Mouse (Mus musculus) bone marrow macrophage, adult 2 months (primary cell): ENCODE measurements at regions not wholly inside any gene's neighbourhood (a gene's known extent, or its start where the extent isn't known, plus 50 kb on each side); places are given as distances from the start of the nearest gene placed in this dataset.

Experiments used
- H3K27ac ChIP-seq: 2 replicates; pipeline ENCODE4 v1.5.1; 2012; ENCODE audit warnings: low read depth, low read length; ENCODE audit not compliant: insufficient read depth
- H3K4me1 ChIP-seq: 2 replicates; pipeline ENCODE4 v1.6.1; 2012; ENCODE audit warnings: low read length; ENCODE audit not compliant: control insufficient read depth, insufficient read depth
- H3K4me3 ChIP-seq: 2 replicates; pipeline ENCODE4 v1.5.1; 2012; ENCODE audit warnings: mild to moderate bottlenecking, low read length, moderate library complexity; ENCODE audit not compliant: insufficient read depth
- CTCF ChIP-seq: IDR thresholded peaks from 2 replicates; pipeline ENCODE4 v1.5.1; 2012; ENCODE audit warnings: low read depth, mild to moderate bottlenecking, low read length, moderate library complexity
- POLR2A ChIP-seq: IDR thresholded peaks from 2 replicates; pipeline ENCODE4 v1.6.1; 2012; ENCODE audit warnings: mild to moderate bottlenecking, low read depth, low read length, borderline replicate concordance

DNA sequence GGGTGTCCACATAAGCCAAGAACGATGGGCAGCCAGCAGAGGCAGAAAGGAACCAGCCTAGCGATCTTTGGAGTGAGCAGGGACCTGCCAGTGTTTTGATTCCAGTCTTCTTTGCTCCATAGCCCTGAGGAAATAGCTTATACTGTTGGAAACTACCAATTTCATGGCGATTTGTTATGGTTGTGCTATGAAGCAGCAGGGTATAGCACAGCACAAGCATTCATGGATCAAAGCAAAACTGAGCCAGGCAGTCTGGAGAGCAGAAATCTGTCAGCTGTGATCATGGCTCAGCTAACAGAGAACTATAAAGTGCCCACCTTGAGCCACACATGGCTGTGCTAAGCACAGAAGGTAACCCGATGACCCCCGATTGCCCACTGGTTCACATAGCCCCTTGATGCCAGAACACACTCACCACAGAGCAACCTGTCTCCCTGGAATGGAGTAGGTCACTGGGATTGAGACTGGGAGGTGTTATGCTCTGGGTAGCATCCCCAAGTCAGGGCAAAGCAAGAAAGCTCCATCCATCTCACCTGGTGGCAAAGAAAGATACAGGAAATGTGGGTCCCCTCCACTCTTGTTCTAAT, 158.9 kb upstream of the Adamts16 start:
- H3K27ac ChIP-seq = no peak overlapping the region
- TF ChIP-seq CTCF (no peak), POLR2A (no peak)
- H3K4me3 ChIP-seq = no peak overlapping the region
- H3K4me1 ChIP-seq = no peaks in the 10 kb centered on the region

DNA sequence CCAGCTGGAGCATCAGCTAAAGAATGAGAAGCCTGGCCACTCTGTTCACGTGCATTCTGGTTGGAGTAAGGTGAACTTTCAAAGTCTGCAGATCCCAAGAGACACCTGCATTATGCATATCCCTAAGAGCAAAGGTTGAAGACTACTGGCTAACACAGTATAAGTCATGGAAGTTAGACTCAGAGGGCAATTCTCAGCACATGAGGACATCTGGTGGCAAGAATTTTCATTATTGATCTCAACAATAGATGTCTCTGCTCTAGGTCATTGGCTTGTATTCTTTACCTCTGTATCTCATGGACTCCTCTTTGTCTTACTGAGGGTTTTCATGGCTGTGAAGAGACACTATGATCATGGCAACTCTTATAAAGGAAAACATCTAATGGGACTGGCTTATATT, 151.9 kb upstream of the Adamts16 start:
- TF ChIP-seq POLR2A (no peak), CTCF (no peak)
- Histone ChIP-seq H3K27ac (no peak overlapping the region), H3K4me1 (no peaks in the 10 kb centered on the region), H3K4me3 (no peak overlapping the region)

DNA sequence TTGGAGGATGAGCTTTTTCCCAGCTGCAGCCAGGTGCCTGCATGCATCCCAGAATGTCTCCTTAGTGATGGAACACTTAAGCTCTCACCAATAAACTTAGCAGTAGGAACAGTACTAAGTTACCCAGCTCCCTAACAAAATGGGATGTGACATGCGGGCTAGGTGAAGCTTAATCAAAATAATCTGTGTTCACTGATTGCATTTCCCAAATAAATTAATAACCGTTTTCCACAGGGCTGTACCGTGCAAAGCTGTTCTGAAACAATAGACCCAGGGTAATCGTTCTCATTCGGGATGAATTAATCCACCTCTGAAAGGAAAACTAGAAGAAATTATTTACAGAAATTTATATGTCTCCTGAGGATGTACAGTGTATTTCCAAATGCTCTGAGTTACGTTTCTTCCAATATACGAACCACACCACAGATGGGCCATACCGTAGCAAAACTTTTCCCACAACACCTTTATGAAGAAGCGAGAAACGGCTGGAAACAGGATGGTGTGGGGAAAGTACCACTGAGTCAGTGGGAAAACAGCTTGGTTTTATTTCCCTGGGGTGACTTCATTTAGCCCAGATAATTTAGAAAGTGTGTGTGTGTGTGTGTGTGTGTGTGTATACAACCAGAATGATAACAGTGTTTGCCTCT, 148.5 kb upstream of the Adamts16 start:
- TF ChIP-seq POLR2A (no peak), CTCF (no peak)
- Histone ChIP-seq H3K4me1 (no peaks in the 10 kb centered on the region), H3K4me3 (no peak overlapping the region), H3K27ac (no peak overlapping the region)

DNA sequence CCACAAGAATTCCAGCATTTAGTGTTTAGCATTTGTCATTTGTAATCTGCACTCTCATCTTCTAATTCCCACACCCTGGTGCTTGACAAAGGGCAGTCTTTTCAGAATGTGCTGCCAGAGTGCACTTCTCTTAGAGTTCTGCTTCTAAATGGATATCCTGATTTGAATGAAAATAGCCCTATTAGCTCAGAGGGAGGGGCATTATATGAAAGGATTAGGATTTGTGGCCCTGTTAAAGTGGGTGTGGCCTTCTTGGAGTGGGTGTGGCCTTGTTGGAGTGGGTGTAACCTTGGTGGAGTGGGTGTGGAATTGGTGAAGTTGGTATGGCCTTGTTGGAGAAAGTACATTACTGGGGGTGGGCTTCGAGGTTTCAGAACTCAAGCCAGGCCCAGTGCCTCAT, 137.7 kb upstream of the Adamts16 start:
- Histone ChIP-seq H3K4me1 (no peaks in the 10 kb centered on the region), H3K4me3 (no peak overlapping the region), H3K27ac (no peak overlapping the region)
- TF ChIP-seq POLR2A (no peak), CTCF (no peak)

DNA sequence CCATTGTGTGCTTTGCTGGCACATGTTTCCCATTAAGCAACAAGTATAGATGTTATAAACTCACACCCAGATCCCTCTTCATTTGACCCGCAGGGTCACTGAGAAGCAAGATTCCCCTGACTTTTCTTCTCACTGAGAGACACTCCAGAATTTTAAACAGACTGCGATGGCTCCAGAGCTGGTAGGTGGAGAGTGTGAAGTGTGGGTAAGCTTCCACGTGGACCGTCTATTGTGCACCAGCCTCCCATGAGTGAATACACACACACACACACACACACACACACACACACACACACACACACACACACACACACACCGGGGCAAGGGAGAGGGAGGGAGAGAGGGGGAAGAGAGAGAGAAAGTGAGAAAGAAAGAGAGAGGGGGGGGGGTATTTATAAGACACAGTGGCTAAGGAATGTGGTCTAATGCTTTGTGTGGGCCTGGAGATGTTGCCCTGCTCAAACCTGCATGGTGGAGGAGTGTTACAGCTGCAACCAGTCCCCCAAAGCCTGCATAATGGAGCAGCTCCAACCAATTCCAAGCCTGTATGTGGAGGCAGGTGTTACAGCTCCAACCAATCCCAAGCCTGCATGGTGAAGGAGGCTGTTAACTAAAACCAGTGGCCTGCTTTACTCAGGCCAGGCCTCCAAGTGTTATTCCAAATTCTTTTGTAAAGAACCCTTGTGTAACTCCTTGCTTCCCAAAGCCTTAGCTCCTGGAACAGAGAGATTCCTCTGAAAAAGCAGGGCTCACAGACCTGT, 137.1 kb upstream of the Adamts16 start:
- Histone ChIP-seq H3K4me1 (no peaks in the 10 kb centered on the region), H3K4me3 (no peak overlapping the region), H3K27ac (no peak overlapping the region)
- no peak for TF ChIP-seq CTCF
- no peak for TF ChIP-seq POLR2A

DNA sequence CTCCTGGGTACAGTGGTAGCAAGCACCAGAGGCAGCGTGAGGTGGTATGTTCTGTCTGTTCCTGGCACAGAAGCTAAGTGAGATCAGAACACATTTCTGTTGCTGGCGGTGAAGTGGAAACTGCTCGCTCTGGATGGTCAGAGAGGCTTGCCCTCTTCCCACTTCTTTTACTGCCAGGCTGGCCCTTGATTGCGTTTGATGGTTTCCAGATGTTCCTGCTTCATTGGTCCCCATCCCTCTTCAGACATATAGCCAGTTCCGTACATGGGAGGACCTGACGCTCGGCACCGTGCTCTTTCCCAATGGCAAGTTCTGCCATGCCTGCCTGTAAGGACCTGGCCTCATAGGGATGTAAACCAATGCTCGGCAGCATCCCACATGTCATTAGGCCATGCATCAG, 128.0 kb upstream of the Adamts16 start:
- Histone ChIP-seq H3K4me3 (no peak overlapping the region), H3K4me1 (no peaks in the 10 kb centered on the region), H3K27ac (no peak overlapping the region)
- TF ChIP-seq CTCF = no peak
- no peak for TF ChIP-seq POLR2A

DNA sequence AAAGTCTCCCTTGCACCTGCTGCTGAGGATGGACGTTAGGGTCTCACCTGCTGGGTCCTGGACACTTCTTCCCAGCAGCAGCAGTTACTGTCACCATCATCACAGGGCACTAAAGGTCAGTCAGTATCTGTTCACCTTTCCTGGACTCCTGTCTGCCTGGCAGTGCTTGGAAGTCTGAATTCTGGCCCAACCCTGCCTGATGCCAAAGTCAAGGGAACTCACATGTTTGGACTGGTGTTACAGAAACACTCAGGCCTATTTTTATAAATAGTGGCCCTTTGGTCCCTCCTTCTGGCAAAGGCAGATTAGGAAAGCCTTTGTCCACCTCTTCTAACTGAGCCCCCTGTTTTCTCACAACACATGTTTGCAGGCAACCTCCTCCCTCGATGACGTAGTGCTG, 126.2 kb upstream of the Adamts16 start:
- Histone ChIP-seq H3K27ac (no peak overlapping the region), H3K4me3 (no peak overlapping the region), H3K4me1 (no peaks in the 10 kb centered on the region)
- TF ChIP-seq POLR2A (no peak), CTCF (no peak)

DNA sequence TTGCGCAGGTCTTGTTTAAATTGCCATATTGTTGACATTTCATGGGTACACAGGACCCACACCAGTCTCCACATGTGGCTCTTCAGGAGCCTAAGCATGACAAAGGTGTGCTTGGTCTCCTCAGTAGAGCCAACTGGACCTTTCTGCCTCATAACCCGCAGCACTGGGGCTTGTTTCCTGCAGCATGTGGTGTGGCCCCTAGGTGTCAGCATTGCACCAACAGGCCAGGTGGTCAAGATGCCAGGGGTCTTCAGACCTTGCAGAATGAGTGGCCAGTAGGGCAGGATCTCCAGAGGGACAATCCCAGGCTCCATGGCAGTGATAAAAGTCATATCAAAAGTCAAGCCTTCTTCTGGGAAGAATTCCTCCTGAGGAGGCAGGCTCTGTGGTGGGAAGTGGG, 121.8 kb upstream of the Adamts16 start:
- TF ChIP-seq POLR2A (no peak), CTCF (no peak)
- no peak overlapping the region for H3K4me3 ChIP-seq
- no peak overlapping the region for H3K27ac ChIP-seq

DNA sequence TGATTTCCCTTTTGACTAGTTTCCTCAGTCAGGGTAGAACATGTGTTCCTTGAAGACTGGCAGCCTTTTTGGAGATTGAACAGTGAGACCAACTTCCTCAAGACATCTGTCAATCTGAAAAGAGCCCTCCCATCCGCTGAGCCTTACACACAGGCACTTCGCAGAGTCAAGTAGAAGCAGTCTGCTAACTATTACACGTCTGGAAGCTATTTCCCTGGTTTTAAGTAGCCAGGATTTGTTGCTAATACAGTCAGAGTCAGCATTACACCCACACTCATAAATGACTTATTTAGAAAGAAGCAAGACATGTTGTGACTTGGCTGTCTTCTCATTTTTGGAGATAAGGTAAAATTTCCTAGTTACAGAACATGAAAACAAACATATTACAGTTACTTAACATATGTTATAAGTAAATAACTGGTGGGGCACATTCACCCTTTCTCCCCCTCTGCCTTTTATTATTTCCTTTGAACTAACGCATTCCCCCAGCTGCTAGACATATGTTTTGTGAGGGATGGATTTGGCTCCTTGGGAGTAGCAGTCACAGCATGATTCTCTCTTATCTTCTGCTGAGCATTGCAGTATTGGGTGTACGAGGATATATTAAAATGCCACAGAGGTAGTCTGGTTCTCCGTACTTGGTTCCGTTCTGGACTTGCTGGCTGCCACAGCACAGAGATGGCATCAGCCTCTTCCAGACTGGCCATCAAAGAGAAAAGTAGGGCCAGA, 92.9 kb upstream of the Adamts16 start:
- Histone ChIP-seq H3K27ac (no peak overlapping the region), H3K4me3 (no peak overlapping the region), H3K4me1 (peaks cover 5% of the 10 kb centered on the region; the same call in 1 of the 2 replicates)
- TF ChIP-seq CTCF (no peak), POLR2A (no peak)

More for the DNA sequence above, 121.8 kb upstream of the Adamts16 start:
- H3K4me1 ChIP-seq = no peaks in the 10 kb centered on the region
